Mouse (Mus musculus) frontal cortex, adult 2 months (tissue): Measurements from ENCODE around the gene Anapc11. TPM values are rescaled to one million over a fixed set of nuclear protein-coding genes. Genes with fewer than 3 reads are reported as not detected.
A peak's percentile ranks its signal among the peaks of the same experiment; 100 is the strongest.
"Not testable (repeated sequence)": the region's sequence is repeated elsewhere in the genome, so short reads cannot be mapped to it uniquely, and the experiment has no call there.

ENCODE experiments used
- DNase-seq, 2 experiments: peaks; one replicate each; pipeline ENCODE4 v3.0.0; 2022; ENCODE audit warnings: low spot score in 1 of 2; ENCODE audit errors: extremely low spot score in 1 of 2
- polyA plus RNA-seq: library from polyadenylated mRNA; depleted of rRNA; stranded (reverse); fragments of >200 nt; gene quantifications from 2 replicates; pipeline ENCODE4 v1.2.3, GENCODE M21; 2012; rRNA removed

Anapc11 gene
- 143 and 170 TPM in 2 replicates for polyA plus RNA-seq

DNA sequence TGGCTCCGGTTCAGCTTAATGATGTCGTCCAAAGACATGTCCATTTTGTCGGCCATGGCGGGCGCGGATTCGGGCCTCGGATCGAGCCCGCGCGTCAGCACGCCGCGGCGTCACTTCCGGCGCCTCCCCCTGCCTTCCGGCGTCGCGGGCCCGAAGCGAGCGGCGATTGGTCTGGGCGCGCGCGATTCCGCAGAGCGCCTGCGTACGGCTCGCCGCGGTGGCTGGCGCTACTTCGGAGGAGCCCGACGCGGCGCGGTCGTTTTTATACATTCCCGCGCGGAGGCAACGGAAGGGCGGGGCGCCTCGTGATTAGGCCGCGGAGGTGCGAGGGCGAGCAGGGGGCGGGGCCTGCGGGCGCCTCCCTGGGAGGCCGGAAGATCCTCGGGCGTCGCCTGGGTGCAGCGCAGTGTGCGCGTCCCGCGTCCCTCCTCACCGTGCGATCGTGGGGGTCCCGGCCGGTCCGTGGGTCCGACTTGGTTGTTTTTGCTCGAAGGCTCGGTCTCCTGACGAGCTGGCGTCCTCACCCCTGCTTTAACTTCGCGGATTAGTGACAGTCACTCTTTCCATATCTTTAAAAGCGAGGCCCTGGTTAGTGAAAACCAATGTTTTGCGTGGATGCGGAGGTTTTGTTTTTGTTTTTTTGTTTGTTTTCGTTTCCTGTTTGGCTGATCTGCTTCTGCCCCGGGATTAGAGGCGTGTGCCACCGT is at the start of gene Anapc11, which contains the start of gene Alyref:
Gene Anapc11 (plus strand): TSS at position 139 of the 707 bp plus-strand sequence.
Gene Alyref (minus strand): TSS at position 83 of the 707 bp plus-strand sequence.
- peak; percentile 78 to 91 for DNase-seq

DNA sequence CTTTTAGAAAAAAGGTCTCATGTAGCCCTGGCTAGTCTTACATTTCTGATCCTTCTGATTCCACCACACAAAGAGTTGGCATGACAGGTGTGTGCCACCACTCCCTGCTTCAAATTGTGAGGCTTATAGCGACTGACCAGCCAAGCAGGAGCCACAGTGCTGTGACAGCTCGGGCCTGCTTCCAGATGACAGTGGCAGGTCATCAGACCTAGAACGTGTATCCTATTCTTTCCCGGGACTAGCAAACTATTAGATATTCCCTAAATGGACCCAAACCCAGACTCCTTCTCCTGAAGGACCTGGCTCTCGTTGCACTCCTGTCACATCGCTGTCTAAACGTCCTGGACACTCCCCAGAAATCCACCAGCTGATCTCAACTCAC is 49.4 kb upstream of the Anapc11 start:
- DNase-seq: no peak

- peak; percentile 74 to 94 for DNase-seq
Observed at GRCm38 (mm10) chr11:120549168-120549945, 48.9 kb upstream of the Anapc11 start, which contains the start of gene Mcrip1. Gene Mcrip1 (minus strand): TSS chr11:120549727.

- no peak for DNase-seq
Observed at GRCm38 (mm10) chr11:120549986-120550809, 48.0 kb upstream of the Anapc11 start.

DNA sequence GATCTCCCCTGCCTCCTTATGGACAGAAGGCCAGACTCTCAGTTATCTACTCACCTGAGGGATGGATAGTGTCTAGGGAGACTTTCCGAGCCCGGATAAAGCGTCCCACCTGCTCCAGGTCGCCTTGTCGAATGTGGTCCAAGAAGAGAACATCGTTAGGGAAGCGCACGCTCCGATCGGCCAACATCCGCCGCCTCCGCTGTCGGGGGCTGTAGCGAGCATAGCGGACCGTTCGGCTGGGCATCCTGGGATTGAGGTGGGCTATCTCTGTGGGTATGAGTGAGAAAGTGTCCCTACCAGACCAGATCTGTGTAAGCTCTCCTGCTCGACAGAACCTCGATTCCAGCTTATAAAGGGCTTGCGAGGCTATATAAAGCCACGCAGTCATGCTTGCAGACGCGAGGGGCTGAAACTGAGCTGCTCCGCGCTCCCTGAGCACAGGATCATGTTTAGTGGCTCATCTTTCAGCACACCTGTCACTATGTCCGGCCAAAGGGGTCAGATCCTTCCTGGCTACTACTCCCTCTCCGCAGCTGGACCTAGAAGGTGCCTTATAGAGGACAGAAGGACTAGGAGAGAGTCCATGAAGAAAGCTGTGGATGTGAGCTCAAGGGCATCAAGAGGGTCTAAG is 47.3 kb upstream of the Anapc11 start, which contains the start of gene Ppp1r27:
Gene Ppp1r27 (minus strand): TSS at position 323 of the 631 bp plus-strand sequence.
- DNase-seq: no peak

GRCm38 (mm10) chr11:120552736-120553135 is 45.5 kb upstream of the Anapc11 start:
- no peak for DNase-seq

DNA sequence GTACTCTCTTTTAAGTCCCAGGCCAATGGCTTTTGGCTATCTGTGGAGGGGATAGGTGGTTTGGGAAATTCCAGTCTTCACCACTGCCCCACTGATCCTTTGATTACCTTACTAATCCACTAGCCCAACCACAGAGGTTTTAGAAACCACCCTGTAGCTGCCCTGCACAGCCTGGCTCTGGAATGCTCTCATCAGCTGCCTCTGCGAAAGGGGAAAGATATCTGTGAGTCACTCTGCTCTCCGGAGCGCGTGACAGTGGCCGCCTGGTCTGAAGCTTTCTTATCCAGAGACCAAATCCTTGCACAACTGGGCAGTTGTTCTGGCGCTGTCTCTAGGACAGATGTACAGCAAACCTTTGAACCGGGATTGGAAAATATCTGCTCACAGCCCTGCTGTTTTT is 43.4 kb upstream of the Anapc11 start:
- DNase-seq: no peak

DNA sequence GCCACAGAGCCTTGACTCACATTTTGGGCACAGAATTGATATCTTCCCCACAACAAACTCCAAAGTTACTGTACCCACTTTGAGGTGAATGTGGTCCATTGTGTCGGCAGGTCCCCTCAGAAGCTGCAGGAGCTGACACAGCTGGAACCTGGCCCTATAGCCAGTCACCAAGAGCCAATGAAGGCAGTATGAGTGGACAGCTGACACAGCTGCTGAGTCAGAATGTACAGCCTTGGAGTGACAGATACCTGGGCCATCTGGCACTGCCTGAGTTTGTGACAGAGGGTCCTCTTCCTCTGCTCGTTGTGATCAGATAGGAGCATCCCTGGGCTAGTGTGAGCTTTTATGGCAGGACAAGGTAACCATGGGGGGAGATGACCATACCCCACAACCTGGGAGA is 43.0 kb upstream of the Anapc11 start:
- DNase-seq: no peak

- DNase-seq: not testable (repeated sequence)
Observed at GRCm38 (mm10) chr11:120558843-120559242, 39.4 kb upstream of the Anapc11 start.

- DNase-seq: no peak
Observed at GRCm38 (mm10) chr11:120560952-120561728, 37.1 kb upstream of the Anapc11 start.

DNA sequence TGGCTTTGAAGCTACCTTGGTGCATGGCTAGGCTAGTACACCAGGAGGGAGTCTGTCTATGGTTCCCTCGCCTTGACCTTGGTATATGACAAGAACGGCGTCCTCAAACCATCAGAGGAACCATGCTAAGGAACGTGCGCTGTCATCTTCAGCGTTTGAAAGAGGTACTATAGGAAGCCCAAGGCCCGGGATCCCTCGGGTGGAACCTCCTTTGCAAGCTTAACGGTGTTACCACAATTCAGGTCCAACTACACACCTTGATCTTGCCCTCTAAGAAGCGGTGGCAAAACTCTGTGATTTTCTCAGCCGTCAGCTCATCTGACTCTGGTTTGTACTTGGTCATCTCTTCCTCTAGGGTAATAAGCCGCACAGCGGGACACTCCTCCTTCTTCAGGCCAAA is 35.3 kb upstream of the Anapc11 start:
- DNase-seq: no peak

DNA sequence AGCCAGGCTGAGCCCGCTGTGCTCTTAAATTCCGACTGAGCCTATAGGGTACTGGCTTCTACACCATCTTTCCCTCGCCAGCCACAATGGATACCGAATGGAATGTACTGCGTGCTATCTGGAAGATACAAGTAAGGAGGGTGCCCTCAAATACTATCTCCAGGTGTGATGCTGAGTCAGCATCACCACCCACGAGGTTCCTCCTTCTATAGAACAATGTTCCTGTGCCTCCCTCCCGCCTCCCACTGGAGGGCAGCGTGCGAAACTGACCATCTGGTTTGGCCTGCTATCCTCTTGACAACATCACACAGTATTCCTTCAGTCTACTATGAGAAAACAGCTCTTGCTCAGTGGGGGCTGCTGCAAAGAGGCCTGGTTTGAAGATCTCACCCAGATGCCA is 33.1 kb upstream of the Anapc11 start:
- DNase-seq: no peak

GRCm38 (mm10) chr11:120568324-120568723 is 29.9 kb upstream of the Anapc11 start:
- no peak for DNase-seq

DNA sequence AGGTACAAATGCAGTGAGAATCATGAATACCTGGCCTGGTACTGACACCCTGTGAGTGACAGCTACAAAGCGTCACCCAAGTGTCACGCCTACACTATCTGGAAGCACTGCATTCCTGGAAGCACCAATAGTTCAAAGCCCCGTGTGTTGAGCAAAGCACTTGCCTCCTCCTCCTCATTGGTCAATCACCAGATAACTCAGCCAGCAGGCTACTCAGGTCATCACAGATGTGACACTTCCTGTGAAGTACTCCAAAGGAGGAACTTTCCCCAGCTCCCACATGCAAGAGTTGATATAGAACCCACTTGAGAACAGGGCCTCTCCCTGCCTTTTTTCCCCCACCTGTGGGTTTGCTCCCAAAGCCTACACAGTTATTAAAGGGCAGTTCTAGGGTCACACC is 27.1 kb upstream of the Anapc11 start:
- no peak for DNase-seq

- DNase-seq: no peak
Observed at GRCm38 (mm10) chr11:120571754-120572416, 26.3 kb upstream of the Anapc11 start.

GRCm38 (mm10) chr11:120572417-120572751 is 25.8 kb upstream of the Anapc11 start:
- no peak for DNase-seq

DNA sequence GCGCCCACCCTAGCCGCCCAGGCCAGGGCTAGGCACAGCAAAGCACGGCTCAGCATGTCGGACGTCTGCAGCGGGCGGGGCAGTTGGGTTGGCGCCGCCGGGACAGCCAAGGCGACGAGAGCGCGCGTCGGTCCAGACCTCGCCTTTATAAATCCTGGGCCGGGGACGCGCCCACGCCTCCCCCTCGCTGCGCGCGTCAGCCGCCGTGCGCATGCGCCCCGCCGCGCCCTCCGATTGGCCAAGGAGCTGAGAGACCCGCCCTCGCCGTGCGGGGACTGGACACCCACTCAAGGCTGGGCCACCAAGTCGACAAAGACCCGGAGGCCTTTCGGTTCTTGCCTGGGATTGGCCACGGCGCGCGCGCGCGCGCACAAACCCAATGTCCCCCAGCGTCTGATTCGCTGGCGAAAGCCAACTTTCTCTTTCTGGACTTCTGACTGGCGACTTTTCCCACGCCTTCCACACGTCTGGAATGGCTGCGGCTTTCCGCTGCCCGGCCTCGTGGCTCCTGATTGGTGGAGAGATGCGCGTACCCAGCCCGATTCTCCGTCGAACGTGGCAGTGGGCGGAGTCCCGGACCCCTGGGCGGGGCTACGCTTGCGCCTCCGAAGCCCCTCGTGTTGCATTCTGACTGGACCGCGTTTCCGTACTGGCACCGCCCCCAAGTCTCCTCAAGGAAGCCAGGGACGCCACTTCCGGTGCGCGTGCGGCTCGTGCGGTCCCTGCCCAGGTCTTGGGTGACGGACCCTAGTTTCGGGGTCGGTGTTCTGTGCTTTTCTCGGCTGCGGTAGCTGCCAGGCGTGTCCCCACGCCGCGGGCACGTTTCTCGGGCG is 25.3 kb upstream of the Anapc11 start, which contains the start of gene P4hb:
Gene P4hb (minus strand): TSS at position 502 of the 833 bp plus-strand sequence.
- DNase-seq: peak; percentile 100

DNA sequence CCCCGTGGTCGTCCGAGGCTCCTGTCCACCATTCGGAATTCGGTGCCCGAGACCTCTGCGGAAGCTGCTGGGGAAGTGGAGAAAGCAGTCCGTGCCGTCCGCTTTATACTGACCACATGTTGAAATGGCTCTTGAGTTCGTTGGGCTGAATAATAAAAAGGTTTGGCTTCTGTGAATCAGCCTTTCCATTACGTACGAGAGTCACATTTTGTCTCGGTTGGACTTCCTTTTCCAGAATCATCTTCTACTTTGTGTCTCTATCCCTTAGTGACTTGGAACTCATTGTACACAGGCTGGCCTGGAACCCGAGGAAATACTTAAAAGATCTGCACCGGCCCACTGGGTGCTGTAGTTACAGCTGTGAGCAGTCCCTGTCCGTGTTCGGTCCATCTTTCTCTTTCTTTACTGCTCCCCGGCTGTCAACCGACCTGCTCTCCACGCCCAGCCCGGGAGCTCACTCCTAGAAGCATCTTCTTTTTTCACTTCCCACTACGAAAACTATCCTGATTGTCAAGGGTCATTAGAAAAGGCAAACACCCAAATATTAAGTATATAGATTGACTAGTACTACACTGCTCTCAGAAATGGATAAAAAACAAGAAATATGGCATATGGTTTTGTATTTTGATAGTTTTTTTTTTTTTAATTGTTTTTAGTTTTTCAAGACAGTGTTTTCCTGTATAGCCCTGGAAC is 24.5 kb upstream of the Anapc11 start:
- no peak for DNase-seq
